Mouse (Mus musculus): ENCODE data around the gene Urgcp. TPM values are rescaled to one million over a fixed set of nuclear protein-coding genes. Genes with fewer than 3 reads are reported as not detected.

Urgcp gene
- polyA plus RNA-seq, 1 experiment from 2014 or later: 33.5 TPM

DNA sequence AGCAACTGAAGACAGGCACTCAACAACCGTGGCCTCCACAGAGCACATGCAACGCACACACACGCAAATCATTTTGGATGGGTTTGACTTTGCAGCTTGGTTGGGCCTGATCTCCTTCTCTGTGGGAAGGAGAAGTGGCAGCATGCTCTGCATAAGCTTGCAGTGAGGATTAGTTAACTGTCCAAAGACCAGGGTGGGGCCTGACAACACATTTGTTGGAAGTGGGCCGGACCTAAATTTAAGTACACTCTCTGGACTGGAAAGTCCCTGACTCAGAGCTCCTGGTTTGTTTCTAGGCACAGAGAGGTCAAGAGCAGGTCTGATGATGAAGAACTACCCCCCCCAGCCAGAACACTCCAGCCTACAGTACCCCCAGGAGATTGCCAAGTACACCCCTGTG lies 27.9 kb downstream of the Urgcp start:
- Histone ChIP-seq H3K9me3 (no peaks in the 10 kb centered on the region), H3K4me2 (no peak overlapping the region), H3K36me3 (no peaks in the 10 kb centered on the region), H3K4me1 (replicated peaks) (peaks cover 14% of the 10 kb centered on the region), H3K9ac (no peak overlapping the region), H3K4me3 (no peak overlapping the region), H3K27me3 (no peaks in the 10 kb centered on the region), H3K27ac (replicated peaks) (no peak overlapping the region)
- no peak for ATAC-seq (ENCODE audit: low FRiP score, low read depth)
- WGBS: 97% methylated on average over 4 of the region's 4 CpGs

DNA sequence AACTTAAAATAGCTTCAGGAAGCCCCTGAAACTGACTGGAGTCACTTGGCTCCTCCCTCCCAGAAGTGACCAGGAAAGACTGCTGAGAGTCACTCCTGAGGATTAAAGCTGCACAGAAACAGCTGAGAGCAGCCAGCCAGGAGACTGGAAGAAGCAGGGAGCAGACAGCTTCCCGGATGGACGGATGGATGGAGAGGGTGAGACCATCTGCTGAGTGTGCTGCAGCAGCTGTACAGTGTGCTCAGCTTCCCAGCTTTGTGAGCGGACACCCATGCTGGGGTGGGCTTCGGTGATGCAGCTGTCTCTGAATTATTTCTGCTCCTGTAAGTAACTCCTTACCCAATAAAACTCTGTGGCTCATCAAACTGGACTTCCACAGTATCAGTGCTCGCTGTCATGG lies 29.8 kb downstream of the Urgcp start:
- Histone ChIP-seq H3K36me3 (no peaks in the 10 kb centered on the region), H3K9me3 (no peaks in the 10 kb centered on the region), H3K4me1 (replicated peaks) (peaks cover 9% of the 10 kb centered on the region), H3K9ac (no peak overlapping the region), H3K4me3 (no peak overlapping the region), H3K4me2 (no peak overlapping the region), H3K27ac (replicated peaks) (no peak overlapping the region), H3K27me3 (no peaks in the 10 kb centered on the region)
- WGBS: 39% methylated on average over 5 of the region's 5 CpGs
- ATAC-seq (ENCODE audit: low FRiP score, low read depth): 0 out of 2 replicates have a peak, but pooled peaks have one; percentile 65

DNA sequence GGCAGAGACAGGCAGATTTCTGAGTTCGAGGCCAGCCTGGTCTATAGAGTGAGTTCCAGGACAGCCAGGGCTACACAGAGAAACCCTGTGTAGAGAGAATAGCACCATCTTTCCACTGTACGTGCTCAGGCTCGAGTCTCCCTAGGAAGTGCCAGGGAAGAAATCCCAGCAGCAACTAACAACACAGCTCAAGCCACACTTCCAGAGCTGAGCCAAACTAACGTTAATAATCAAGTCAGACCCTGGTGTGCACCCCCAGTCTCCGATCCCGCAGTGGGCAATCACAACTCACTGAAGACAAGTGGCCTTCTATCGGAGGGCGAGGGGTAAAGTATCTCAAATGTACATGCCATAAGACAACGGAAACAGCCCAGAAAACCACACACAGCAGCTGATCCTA lies 32.6 kb downstream of the Urgcp start:
- no peak overlapping the region for H3K9ac ChIP-seq
- H3K27ac ChIP-seq (replicated peaks): no peak overlapping the region
- no peak overlapping the region for H3K4me3 ChIP-seq
- peaks cover 9% of the 10 kb centered on the region for H3K4me1 ChIP-seq (replicated peaks)
- no peaks in the 10 kb centered on the region for H3K36me3 ChIP-seq
- WGBS: 92% methylated on average over 9 of the region's 9 CpGs
- no peaks in the 10 kb centered on the region for H3K9me3 ChIP-seq
- no peaks in the 10 kb centered on the region for H3K27me3 ChIP-seq
- no peak for ATAC-seq (ENCODE audit: low FRiP score, low read depth)
- H3K4me2 ChIP-seq: no peak overlapping the region

DNA sequence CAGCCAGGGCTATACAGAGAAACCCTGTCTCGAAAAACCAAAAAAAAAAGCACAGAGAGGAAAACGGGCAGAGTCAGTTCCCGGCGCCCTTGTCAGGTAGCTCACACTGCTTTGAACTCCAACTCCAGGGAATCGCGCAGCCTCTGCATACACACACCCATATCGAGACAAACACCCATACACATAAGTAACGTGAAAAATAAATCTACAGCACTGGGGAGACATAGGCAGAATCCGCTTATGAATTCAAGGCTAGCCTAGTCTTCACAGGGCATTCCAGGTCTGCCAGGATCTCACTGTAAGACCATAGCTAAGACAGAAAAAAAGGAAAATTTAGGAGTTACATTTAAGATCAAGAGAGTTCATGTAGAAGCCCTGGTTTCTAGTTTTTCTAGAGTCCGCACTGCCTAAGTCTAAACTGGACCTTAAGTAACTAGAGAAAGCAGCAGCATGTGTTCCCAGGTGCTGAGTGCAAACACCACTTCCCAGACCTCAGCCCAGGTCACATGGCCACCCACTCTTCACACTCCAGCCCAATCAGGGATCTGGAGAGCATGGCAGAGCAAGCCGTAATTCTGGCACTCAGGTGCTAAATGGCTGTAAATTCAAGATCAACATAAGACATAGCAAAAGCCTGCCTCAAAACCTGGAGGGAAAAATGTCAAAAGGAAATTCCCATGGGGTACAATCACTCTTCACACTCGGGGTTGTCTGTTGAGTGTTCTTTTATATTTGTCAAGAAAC lies 43.4 kb downstream of the Urgcp start:
- H3K9me3 ChIP-seq: no peaks in the 10 kb centered on the region
- no peak overlapping the region for H3K27ac ChIP-seq (replicated peaks)
- H3K36me3 ChIP-seq: peaks cover 48% of the 10 kb centered on the region
- H3K27me3 ChIP-seq: no peaks in the 10 kb centered on the region
- H3K4me1 ChIP-seq (replicated peaks): no peaks in the 10 kb centered on the region
- 96% methylated on average over 12 of the region's 12 CpGs for WGBS
- no peak overlapping the region for H3K9ac ChIP-seq
- no peak for ATAC-seq (ENCODE audit: low FRiP score, low read depth)
- no peak overlapping the region for H3K4me2 ChIP-seq
- no peak overlapping the region for H3K4me3 ChIP-seq

DNA sequence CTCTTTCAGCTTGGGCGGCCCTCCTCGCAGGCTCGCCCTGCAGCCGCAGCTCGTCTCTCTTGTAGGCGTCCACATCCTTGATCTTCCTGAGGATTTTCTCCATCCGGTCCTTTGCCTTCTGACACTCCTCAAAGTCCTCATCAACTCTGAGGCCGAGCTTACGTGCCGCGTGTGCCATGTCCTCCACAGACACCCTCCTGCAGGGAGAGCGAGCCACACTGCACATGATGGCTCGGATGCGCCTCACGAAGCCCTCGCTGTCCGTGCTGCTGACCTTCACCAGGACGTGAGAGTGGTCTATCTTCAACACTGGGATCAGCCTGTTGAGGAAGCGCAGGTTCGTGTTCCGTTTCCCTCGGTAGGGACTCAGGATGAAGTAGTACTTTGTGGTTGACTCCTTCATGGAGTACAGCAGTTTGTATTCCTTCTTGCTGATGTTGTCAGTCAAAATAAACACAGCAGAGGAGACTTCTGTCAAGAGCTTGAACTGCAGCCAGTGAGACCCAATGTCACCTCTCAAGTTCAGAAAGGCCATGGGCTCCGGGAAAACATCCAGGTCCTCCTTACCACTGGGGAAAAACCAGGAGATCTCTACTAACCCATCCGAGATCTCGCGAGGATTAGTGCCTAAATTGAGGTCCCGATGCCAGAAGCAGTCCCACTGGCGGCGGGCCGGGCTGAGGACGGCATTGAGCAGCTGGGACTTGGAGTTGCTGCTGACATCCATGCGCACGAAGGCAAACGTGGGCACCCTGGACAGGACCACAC lies 45.1 kb downstream of the Urgcp start:
- no peak for ATAC-seq (ENCODE audit: low FRiP score, low read depth)
- H3K4me3 ChIP-seq: no peak overlapping the region
- peaks cover 40% of the 10 kb centered on the region for H3K36me3 ChIP-seq
- H3K4me2 ChIP-seq: no peak overlapping the region
- H3K27ac ChIP-seq (replicated peaks): no peak overlapping the region
- no peaks in the 10 kb centered on the region for H3K27me3 ChIP-seq
- no peaks in the 10 kb centered on the region for H3K9me3 ChIP-seq
- no peak overlapping the region for H3K9ac ChIP-seq
- 94% methylated on average over 34 of the region's 34 CpGs for WGBS
- no peaks in the 10 kb centered on the region for H3K4me1 ChIP-seq (replicated peaks)

DNA sequence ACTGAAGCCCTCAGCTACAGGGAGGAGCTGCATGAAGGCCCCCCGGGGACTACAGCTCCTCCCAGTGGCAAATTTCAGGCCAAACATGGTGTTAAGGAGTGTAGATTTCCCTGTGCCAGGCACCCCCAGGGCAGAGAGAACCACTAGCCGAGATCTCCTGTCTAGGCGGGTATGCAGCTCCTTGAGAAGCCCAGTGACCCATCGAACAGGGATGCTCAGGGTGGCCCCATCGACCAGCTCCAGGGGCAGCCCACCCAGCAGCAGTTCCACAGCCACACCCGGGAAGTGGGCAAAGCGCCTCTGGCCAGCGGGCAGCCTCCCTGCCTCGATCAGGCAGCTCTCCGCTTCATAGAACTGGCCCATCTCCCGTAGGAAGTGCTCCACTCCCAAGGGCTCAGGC lies 45.9 kb downstream of the Urgcp start:
- 0 out of 2 replicates have a peak, but pooled peaks have one; percentile 15 for ATAC-seq (ENCODE audit: low FRiP score, low read depth)
- Histone ChIP-seq H3K9ac (no peak overlapping the region), H3K4me2 (no peak overlapping the region), H3K4me1 (replicated peaks) (no peaks in the 10 kb centered on the region), H3K9me3 (no peaks in the 10 kb centered on the region), H3K27ac (replicated peaks) (no peak overlapping the region), H3K4me3 (no peak overlapping the region), H3K27me3 (no peaks in the 10 kb centered on the region), H3K36me3 (peaks cover 39% of the 10 kb centered on the region)
- 97% methylated on average over 11 of the region's 11 CpGs for WGBS

DNA sequence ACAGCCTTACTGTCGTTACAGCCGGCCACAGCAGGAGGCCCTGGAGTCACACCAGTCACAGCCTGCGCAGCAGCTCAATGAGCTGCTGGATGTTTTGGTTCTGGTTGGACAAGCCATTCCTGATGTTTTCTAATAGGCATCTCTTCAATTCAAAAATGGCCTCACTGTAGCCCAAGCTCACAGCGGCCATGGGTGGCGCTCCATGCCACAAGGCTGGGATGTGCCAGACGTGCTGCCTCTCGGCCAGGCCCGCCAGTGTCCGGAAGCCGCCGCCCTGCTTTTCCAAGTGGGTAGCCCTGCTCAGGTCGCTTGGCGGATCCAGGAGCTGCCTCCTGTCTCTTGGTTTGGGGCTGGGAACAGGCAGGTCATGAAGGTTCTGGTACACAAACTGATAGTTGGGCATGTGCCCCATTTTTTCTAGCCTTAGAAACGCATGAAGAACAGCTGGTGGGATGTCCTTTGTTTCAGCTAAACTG lies 46.5 kb downstream of the Urgcp start, which contains the start of gene Mrps24:
Gene Mrps24 (minus strand): TSS at position 51 of the 476 bp plus-strand sequence.
- Histone ChIP-seq H3K9ac (no peak within 1 kb of the TSS), H3K4me3 (no peak within 1 kb of the TSS), H3K36me3 (peaks cover 39% of the 10 kb centered on the region), H3K9me3 (no peaks in the 10 kb centered on the region), H3K4me2 (no peak within 1 kb of the TSS), H3K4me1 (replicated peaks) (no peaks in the 10 kb centered on the region), H3K27me3 (no peaks in the 10 kb centered on the region), H3K27ac (replicated peaks) (no peak within 1 kb of the TSS)
- WGBS: 75% methylated on average over 14 of the region's 14 CpGs
- no peak for ATAC-seq (ENCODE audit: low FRiP score, low read depth)

DNA sequence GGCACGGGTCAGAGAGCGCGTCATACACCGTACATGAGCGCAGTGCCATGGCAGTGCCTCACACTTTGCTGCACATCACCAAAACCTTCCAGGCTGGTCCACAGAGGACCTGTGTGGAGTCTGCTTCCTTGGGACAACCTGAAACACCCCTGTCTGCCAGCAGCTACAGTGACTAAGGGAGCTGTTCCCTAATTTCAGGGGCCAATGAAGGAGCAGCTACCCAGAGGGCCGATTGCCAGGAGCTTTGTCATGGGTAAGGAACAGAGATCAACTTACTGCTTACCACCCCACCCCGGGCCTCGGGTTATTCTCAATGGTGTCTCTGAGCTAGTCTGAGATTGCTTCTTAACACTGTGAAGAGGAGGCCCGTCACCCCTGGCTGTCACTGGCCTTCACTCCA lies 47.0 kb downstream of the Urgcp start:
- Histone ChIP-seq H3K36me3 (peaks cover 39% of the 10 kb centered on the region), H3K9me3 (no peaks in the 10 kb centered on the region), H3K9ac (no peak overlapping the region), H3K27ac (replicated peaks) (no peak overlapping the region), H3K4me2 (no peak overlapping the region), H3K4me1 (replicated peaks) (no peaks in the 10 kb centered on the region), H3K27me3 (no peaks in the 10 kb centered on the region), H3K4me3 (no peak overlapping the region)
- no peak for ATAC-seq (ENCODE audit: low FRiP score, low read depth)
- 89% methylated on average over 9 of the region's 9 CpGs for WGBS

DNA sequence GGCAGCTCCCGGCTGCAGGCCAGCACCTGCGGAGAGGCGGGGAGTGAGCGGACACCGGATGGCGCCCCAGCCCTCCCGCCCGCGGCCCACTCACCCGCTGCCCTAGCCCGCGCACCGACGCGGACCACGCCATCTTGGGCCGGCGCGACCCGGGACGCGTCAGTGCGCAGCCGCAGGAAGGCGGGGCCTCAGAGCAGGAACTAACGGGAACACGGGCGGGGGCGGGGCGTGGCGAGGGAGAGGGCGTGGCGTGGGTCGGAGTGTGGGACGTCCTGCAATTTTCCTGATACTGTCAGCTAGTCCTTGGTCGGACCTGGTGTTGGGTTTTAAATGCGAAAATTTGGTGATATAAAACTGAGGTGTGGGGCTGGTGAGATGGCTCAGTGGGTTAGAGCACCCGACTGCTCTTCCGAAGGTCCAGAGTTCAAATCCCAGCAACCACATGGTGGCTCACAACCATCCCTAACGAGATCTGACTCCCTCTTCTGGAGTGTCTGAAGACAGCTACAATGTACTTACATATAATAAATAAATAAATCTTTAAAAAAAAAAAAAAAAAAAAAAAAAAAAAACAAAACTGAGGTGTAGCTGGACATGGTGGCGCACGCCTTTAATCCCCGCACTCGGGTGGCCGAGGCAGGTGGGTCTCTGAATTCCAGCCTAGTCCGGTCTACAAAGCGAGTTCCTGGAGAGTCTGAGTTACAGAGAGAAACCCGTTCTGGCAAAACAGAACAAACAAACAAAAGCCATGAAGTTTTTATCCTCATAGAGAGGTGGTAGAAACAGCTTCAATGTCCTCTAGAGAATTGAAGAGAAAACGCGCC lies 54.4 kb downstream of the Urgcp start:
- peak overlapping the region; percentile 78 for H3K4me2 ChIP-seq
- peak overlapping the region; percentile 85 for H3K9ac ChIP-seq
- no peaks in the 10 kb centered on the region for H3K27me3 ChIP-seq
- H3K4me3 ChIP-seq: peak overlapping the region; percentile 95
- peak overlapping the region; percentile 80 for H3K27ac ChIP-seq (replicated peaks)
- WGBS: 18% methylated on average over 46 of the region's 50 CpGs
- ATAC-seq (ENCODE audit: low FRiP score, low read depth): peak; percentile 96
- peaks cover 17% of the 10 kb centered on the region for H3K36me3 ChIP-seq
- no peaks in the 10 kb centered on the region for H3K9me3 ChIP-seq
- H3K4me1 ChIP-seq (replicated peaks): peaks cover 14% of the 10 kb centered on the region

DNA sequence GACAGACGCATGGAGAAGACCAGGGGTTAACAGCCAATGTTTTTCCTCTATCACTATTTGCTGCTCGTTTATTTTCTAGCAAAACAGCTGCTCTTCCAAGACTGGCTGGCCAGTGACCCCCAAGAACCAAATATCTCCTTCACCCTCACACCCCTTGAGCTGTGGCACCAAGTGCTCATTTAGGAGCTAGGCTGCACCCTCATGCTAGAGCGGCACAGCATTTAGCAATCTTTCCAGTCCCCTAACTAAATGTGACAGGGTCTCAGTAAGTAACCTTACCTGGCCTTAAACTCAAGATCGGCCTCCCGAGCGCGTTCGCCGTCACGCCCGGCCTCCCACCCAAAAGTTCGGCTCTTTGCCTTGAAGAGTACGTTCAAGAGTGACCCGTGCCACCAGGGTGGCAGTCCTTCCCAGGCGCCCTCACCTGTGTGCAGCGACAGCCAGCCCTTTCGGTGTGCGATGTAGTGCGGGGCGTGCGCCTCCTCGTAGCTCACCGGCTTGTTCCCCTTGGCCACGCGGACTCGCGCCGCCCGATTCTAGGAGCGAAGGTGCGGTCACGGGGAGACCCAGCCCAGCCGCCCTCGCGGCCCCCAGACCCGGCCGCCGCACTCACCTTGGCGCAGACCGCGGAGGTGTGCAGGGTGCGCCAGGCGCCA lies 55.2 kb downstream of the Urgcp start:
- Histone ChIP-seq H3K4me1 (replicated peaks) (peaks cover 14% of the 10 kb centered on the region), H3K4me3 (peak overlapping the region; percentile 95), H3K27me3 (no peaks in the 10 kb centered on the region), H3K9me3 (no peaks in the 10 kb centered on the region), H3K27ac (replicated peaks) (peak overlapping the region; percentile 80), H3K9ac (peak overlapping the region; percentile 85), H3K36me3 (peaks cover 18% of the 10 kb centered on the region), H3K4me2 (peak overlapping the region; percentile 78)
- peak; percentile 84 for ATAC-seq (ENCODE audit: low FRiP score, low read depth)
- WGBS: under 1% methylated on average over 43 of the region's 43 CpGs

DNA sequence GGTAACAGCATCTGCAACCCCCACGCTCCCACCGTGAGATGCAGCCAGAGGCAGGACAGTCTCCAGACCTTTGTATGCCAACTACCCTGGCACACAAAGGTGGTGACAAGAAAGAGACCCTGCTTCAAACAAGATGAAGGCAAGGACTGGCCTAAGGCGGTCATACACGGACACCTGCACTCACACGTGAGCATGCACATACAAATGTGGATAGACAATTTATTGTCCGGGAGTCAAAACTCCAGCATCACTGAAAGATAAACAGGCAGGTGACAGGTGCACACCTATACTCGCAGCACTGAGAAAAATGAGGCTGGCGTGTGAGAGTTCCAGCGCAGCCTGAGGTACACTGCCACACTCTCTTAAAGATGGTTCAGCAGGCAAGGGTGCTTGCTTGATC lies 56.2 kb downstream of the Urgcp start:
- Histone ChIP-seq H3K4me2 (peak overlapping the region; percentile 78), H3K27me3 (no peaks in the 10 kb centered on the region), H3K27ac (replicated peaks) (no peak overlapping the region), H3K9ac (no peak overlapping the region), H3K4me3 (peak overlapping the region; percentile 95), H3K36me3 (peaks cover 18% of the 10 kb centered on the region), H3K4me1 (replicated peaks) (peaks cover 14% of the 10 kb centered on the region), H3K9me3 (no peaks in the 10 kb centered on the region)
- ATAC-seq (ENCODE audit: low FRiP score, low read depth): no peak
- 93% methylated on average over 9 of the region's 9 CpGs for WGBS

Measured in hindbrain, embryonic 15.5 days (tissue).